Mouse (Mus musculus) kidney, postnatal 4 days (tissue): Measurements from ENCODE around the gene Sav1.

Source experiments
- DNase-seq, 2 experiments: peaks; one replicate each; pipeline ENCODE4 v3.0.0; 2021; ENCODE audit warnings: mixed read lengths in 2 of 2

The Sav1 gene

GRCm38 (mm10) chr12:69986786-69987497 lies at the start of gene Sav1:
Gene Sav1 (minus strand): TSS chr12:69987002.
- peak; percentile 88 to 92 for DNase-seq

GRCm38 (mm10) chr12:70026233-70026632 lies 39.4 kb upstream of the Sav1 start:
- DNase-seq = no peak

GRCm38 (mm10) chr12:70025431-70025830 lies 38.6 kb upstream of the Sav1 start:
- DNase-seq = no peak

- no peak for DNase-seq
Observed at GRCm38 (mm10) chr12:70023580-70023979, 36.8 kb upstream of the Sav1 start.

- DNase-seq = no peak
Observed at GRCm38 (mm10) chr12:70018153-70018552, 31.4 kb upstream of the Sav1 start.

GRCm38 (mm10) chr12:70015936-70016335 lies 29.1 kb upstream of the Sav1 start:
- no peak for DNase-seq

GRCm38 (mm10) chr12:70011681-70012080 lies 24.9 kb upstream of the Sav1 start:
- no peak for DNase-seq

- no peak for DNase-seq
Observed at GRCm38 (mm10) chr12:70010356-70010755, 23.6 kb upstream of the Sav1 start.

GRCm38 (mm10) chr12:70005103-70005502 lies 18.3 kb upstream of the Sav1 start:
- DNase-seq = no peak

GRCm38 (mm10) chr12:69998186-69998983 lies 11.6 kb upstream of the Sav1 start:
- DNase-seq = no peak

- DNase-seq = no peak
Observed at GRCm38 (mm10) chr12:69995382-69995781, 8.6 kb upstream of the Sav1 start.

GRCm38 (mm10) chr12:69986241-69986762 lies 500 bp downstream of the Sav1 start:
- peak; percentile 61 to 72 for DNase-seq

- no peak for DNase-seq
Observed at GRCm38 (mm10) chr12:69985546-69985945, 1.3 kb downstream of the Sav1 start.

- DNase-seq = peak in 1 of 2 experiments; percentile 25
Observed at GRCm38 (mm10) chr12:69982874-69983273, 3.9 kb downstream of the Sav1 start.

- peak in 1 of 2 experiments; percentile 23 for DNase-seq
Observed at GRCm38 (mm10) chr12:69977376-69977998, 9.3 kb downstream of the Sav1 start.

- DNase-seq = no peak
Observed at GRCm38 (mm10) chr12:69976688-69977087, 10.1 kb downstream of the Sav1 start.

GRCm38 (mm10) chr12:69973666-69974065 lies 13.1 kb downstream of the Sav1 start:
- no peak for DNase-seq

GRCm38 (mm10) chr12:69968154-69968553 lies 18.6 kb downstream of the Sav1 start:
- no peak for DNase-seq

- DNase-seq = no peak
Observed at GRCm38 (mm10) chr12:69967112-69967511, 19.7 kb downstream of the Sav1 start.

GRCm38 (mm10) chr12:69966071-69966470 lies 20.7 kb downstream of the Sav1 start:
- DNase-seq = peak; percentile 75 to 76

GRCm38 (mm10) chr12:69965644-69966043 lies 21.2 kb downstream of the Sav1 start:
- DNase-seq = no peak

GRCm38 (mm10) chr12:69963141-69963540 lies 23.7 kb downstream of the Sav1 start:
- no peak for DNase-seq

- peak; percentile 77 to 80 for DNase-seq
Observed at GRCm38 (mm10) chr12:69962468-69962867, 24.3 kb downstream of the Sav1 start.
